Mouse (Mus musculus) megakaryocyte, embryonic 14.5 days (primary cell): ENCODE measurements at regions not wholly inside any gene's neighbourhood (a gene's known extent, or its start where the extent isn't known, plus 50 kb on each side); places are given as distances from the start of the nearest gene placed in this dataset.

Experiments used
- FLI1 ChIP-seq: IDR thresholded peaks from 2 replicates; pipeline ENCODE4 v1.6.1; 2012; ENCODE audit warnings: low read length, inconsistent platforms, mixed read lengths
- GATA1 ChIP-seq: IDR thresholded peaks from 3 replicates; pipeline ENCODE4 v1.6.1; 2012; ENCODE audit warnings: mixed read lengths, low read length, inconsistent platforms, borderline replicate concordance

- TF ChIP-seq GATA1 (no peak), FLI1 (no peak)
Measured at GRCm38 (mm10) chr10:44785386-44785785, 257.1 kb upstream of the Prdm1 start.
